Comparison of ENCODE assay signal across 8 mouse cellular contexts in genomic region chr5:144254122-144254810, GRCm38 (mm10). TPM values are rescaled to one million over a fixed set of nuclear protein-coding genes. Genes with fewer than 3 reads are reported as not detected.
DNase-seq lines count a peak whose midpoint lies in the region; ATAC-seq and TF ChIP-seq lines count a peak whose summit lies in the region.

No protein-coding gene starts in this region.

- no peaks in the 10 kb centered on the region for H3K27me3 ChIP-seq in embryonic facial prominence, embryonic 13.5 days
- no peaks in the 10 kb centered on the region for H3K27me3 ChIP-seq in heart, embryonic 13.5 days (replicated peaks)
- H3K27me3 ChIP-seq in kidney, embryonic 15.5 days = no peaks in the 10 kb centered on the region

- 59% methylated on average over 16 of the region's 16 CpGs for WGBS in embryonic facial prominence, embryonic 13.5 days
- WGBS in heart, embryonic 13.5 days = 53% methylated on average over 16 of the region's 16 CpGs
- 43% methylated on average over 16 of the region's 16 CpGs for WGBS in kidney, embryonic 15.5 days

- ATAC-seq in embryonic facial prominence, embryonic 13.5 days (ENCODE audit: insufficient number of reproducible peaks, insufficient read depth, low FRiP score, low TSS enrichment, low read depth) = no peak
- ATAC-seq in heart, embryonic 13.5 days (ENCODE audit: extremely low read depth, insufficient number of reproducible peaks, low FRiP score, low TSS enrichment) = peak; percentile 34
- ATAC-seq in kidney, embryonic 15.5 days (replicated peaks; ENCODE audit: low FRiP score) = peak; percentile 55

- H3K4me2 ChIP-seq in embryonic facial prominence, embryonic 13.5 days = peak overlapping the region; percentile 77
- H3K4me2 ChIP-seq in heart, embryonic 13.5 days = peak overlapping the region; percentile 94
- peak overlapping the region; percentile 73 for H3K4me2 ChIP-seq in kidney, embryonic 15.5 days

- intact Hi-C loops in left cerebral cortex, adult 2 months (cut with DNase I) = no loop called here

- peak overlapping the region; percentile 64 for H3K4me3 ChIP-seq in left cerebral cortex, adult 2 months
- peak overlapping the region; percentile 95 for H3K4me3 ChIP-seq in embryonic facial prominence, embryonic 13.5 days
- peak overlapping the region; percentile 98 for H3K4me3 ChIP-seq in heart, embryonic 13.5 days
- peak overlapping the region; percentile 95 for H3K4me3 ChIP-seq in kidney, embryonic 15.5 days (replicated peaks)

- peak overlapping the region; percentile 46; the same call in 1 of the 2 replicates for H3K9ac ChIP-seq in embryonic facial prominence, embryonic 13.5 days
- H3K9ac ChIP-seq in heart, embryonic 13.5 days = peak overlapping the region; percentile 100
- H3K9ac ChIP-seq in kidney, embryonic 15.5 days = 0 out of 2 replicates have a peak overlapping the region, but pooled peaks have one; percentile 94

- H3K9me3 ChIP-seq in embryonic facial prominence, embryonic 13.5 days = peaks cover 5% of the 10 kb centered on the region; the same call in 1 of the 2 replicates
- H3K9me3 ChIP-seq in heart, embryonic 13.5 days = no peaks in the 10 kb centered on the region
- H3K9me3 ChIP-seq in kidney, embryonic 15.5 days (replicated peaks) = peaks cover 4% of the 10 kb centered on the region; the same call in 1 of the 2 replicates

- H3K4me1 ChIP-seq in embryonic facial prominence, embryonic 13.5 days = peaks cover 35% of the 10 kb centered on the region
- peaks cover 38% of the 10 kb centered on the region for H3K4me1 ChIP-seq in heart, embryonic 13.5 days
- peaks cover 49% of the 10 kb centered on the region for H3K4me1 ChIP-seq in kidney, embryonic 15.5 days

- peak overlapping the region; percentile 87 for H3K27ac ChIP-seq in left cerebral cortex, adult 2 months
- H3K27ac ChIP-seq in embryonic facial prominence, embryonic 13.5 days = 0 out of 2 replicates have a peak overlapping the region, but pooled peaks have one; percentile 12
- H3K27ac ChIP-seq in heart, embryonic 13.5 days (replicated peaks) = peak overlapping the region; percentile 97
- peak overlapping the region; percentile 97 for H3K27ac ChIP-seq in kidney, embryonic 15.5 days

- no peak for DNase-seq in left cerebral cortex, adult 2 months (ENCODE audit: extremely low spot score in 1 of 2, low spot score in 2 of 2)
- DNase-seq in left cerebral cortex, adult 9 months (ENCODE audit: low spot score in 2 of 2) = no peak
- peak; percentile 91 for DNase-seq in lung, postnatal 25 days (ENCODE audit: low spot score)
- DNase-seq in skeletal muscle tissue, adult 2 months (ENCODE audit: low read depth, low spot score) = peak; percentile 59
- no peak for DNase-seq in right cerebral cortex, postnatal 14 days

- peaks cover 3% of the 10 kb centered on the region; the same call in 1 of the 2 replicates for H3K36me3 ChIP-seq in embryonic facial prominence, embryonic 13.5 days
- H3K36me3 ChIP-seq in heart, embryonic 13.5 days = peaks cover 5% of the 10 kb centered on the region
- H3K36me3 ChIP-seq in kidney, embryonic 15.5 days = peaks cover 2% of the 10 kb centered on the region; the same call in 1 of the 2 replicates

- TF ChIP-seq CTCF in left cerebral cortex, adult 2 months (IDR thresholded peaks at IDR 0.05) = no peak

RNA-seq across cellular contexts. Expression of gene Bri3, which starts 10.0 kb away (rescaled TPM):
- total RNA-seq in left cerebral cortex, adult 2 months (2021) = 10 to 100 TPM; 65.5 to 72.7 TPM
- polyA plus RNA-seq in embryonic facial prominence, embryonic 13.5 days (2015; fragmentation: Nextera tagmentation; extraction: Ambion mirVana) = 99.4 and 113 TPM in 2 replicates
- polyA plus RNA-seq in heart, embryonic 13.5 days (2015; fragmentation: Nextera tagmentation; extraction: Ambion mirVana) = 126 and 137 TPM in 2 replicates
- polyA plus RNA-seq in kidney, embryonic 15.5 days (2015; fragmentation: Nextera tagmentation; extraction: Ambion mirVana) = 123 and 129 TPM in 2 replicates

RNA-seq across cellular contexts. Expression of gene Tecpr1, which starts 30.9 kb away (rescaled TPM):
- 100 to 1,000 TPM in 1 of 2 experiments, 10 to 100 TPM in 1; 95.3 to 103 TPM for total RNA-seq in left cerebral cortex, adult 2 months (2021)
- polyA plus RNA-seq in embryonic facial prominence, embryonic 13.5 days (2015; fragmentation: Nextera tagmentation; extraction: Ambion mirVana) = 23.0 and 26.1 TPM in 2 replicates
- 14.7 and 15.3 TPM in 2 replicates for polyA plus RNA-seq in heart, embryonic 13.5 days (2015; fragmentation: Nextera tagmentation; extraction: Ambion mirVana)
- 22.4 and 23.6 TPM in 2 replicates for polyA plus RNA-seq in kidney, embryonic 15.5 days (2015; fragmentation: Nextera tagmentation; extraction: Ambion mirVana)

Comparison
In these comparisons a context has a peak if more than half of its experiments do, and no peak if none do; other contexts are left out.
1. DNase-seq: peak in lung, postnatal 25 days (single experiment) and skeletal muscle tissue, adult 2 months (single experiment); none in left cerebral cortex, adult 2 months (0 of 2), left cerebral cortex, adult 9 months (0 of 2) and right cerebral cortex, postnatal 14 days (single experiment).
2. H3K27ac ChIP-seq: peak in every context shown above with its lines; median percentile 97 in heart, embryonic 13.5 days; 97 in kidney, embryonic 15.5 days; 87 in left cerebral cortex, adult 2 months; 12 in embryonic facial prominence, embryonic 13.5 days.
3. H3K9ac ChIP-seq: peak in every context shown above with its lines; median percentile 100 in heart, embryonic 13.5 days; 94 in kidney, embryonic 15.5 days; 46 in embryonic facial prominence, embryonic 13.5 days.
4. Peak in every context shown above with its lines, with median percentiles within 50 percentile points of each other: H3K4me3 ChIP-seq and H3K4me2 ChIP-seq.